Mouse (Mus musculus) lung, adult 2 months (tissue): ENCODE results near the gene U2surp.

Experiments
- CTCF ChIP-seq: fragments of 200-500 bp; IDR thresholded peaks from 2 replicates; pipeline ENCODE4 v1.5.1; 2011; ENCODE audit warnings: mild to moderate bottlenecking, low read length, control low read depth; ENCODE audit not compliant: insufficient read depth
- POLR2A ChIP-seq: fragments of 200-500 bp; IDR thresholded peaks from 2 replicates; pipeline ENCODE4 v1.6.1; 2011; ENCODE audit warnings: low read depth, mild to moderate bottlenecking, control low read depth, low read length, borderline replicate concordance; ENCODE audit errors: extremely low read depth

DNA sequence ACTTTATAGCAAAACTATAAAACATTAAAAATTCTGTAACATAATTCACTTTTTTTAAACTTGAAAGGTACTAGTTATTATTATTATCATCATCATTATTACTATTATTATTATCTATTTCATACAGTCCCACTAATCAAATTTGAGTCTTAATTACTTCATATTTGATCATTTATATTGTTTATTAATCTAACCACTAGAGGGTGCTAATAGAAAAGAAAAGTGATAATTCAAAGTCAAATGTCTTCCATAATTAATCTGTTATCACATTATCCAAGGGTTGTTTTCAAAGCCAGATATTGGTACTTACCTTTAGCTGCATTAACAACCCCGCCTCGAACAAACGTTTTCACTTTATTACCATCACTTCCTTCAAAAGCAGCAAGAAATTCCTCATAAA is 18.4 kb downstream of the U2surp start:
- TF ChIP-seq POLR2A (no peak), CTCF (peak; percentile 4; the same call in 1 of the 2 replicates)
